Mouse (Mus musculus) thymus, adult 2 months (tissue): ENCODE measurements at regions not wholly inside any gene's neighbourhood (a gene's known extent, or its start where the extent isn't known, plus 50 kb on each side); places are given as distances from the start of the nearest gene placed in this dataset.

ENCODE experiments used
- DNase-seq: peaks from one replicate; pipeline ENCODE4 v3.0.0; 2021
- H3K27ac ChIP-seq: fragments of 200-500 bp; 2 replicates; pipeline ENCODE4 v1.5.1; 2012; ENCODE audit warnings: low read length, control low read depth; ENCODE audit not compliant: control insufficient read depth, insufficient read depth
- H3K27me3 ChIP-seq: fragments of 200-500 bp; 2 replicates; pipeline ENCODE4 v1.6.1; 2012; ENCODE audit warnings: mild to moderate bottlenecking, low read length, moderate library complexity, mixed read lengths; ENCODE audit not compliant: control insufficient read depth, insufficient read depth
- H3K36me3 ChIP-seq: fragments of 200-500 bp; 2 replicates; pipeline ENCODE4 v1.6.1; 2012; ENCODE audit warnings: mild to moderate bottlenecking, low read length, moderate library complexity; ENCODE audit not compliant: control insufficient read depth, insufficient read depth
- H3K4me1 ChIP-seq: fragments of 200-500 bp; replicated peaks from 2 replicates; pipeline ENCODE4 v1.6.1; 2012; ENCODE audit warnings: low read length; ENCODE audit not compliant: control insufficient read depth, insufficient read depth
- H3K4me3 ChIP-seq: fragments of 200-500 bp; 2 replicates; pipeline ENCODE4 v1.5.1; 2012; ENCODE audit warnings: mild to moderate bottlenecking, low read length, control low read depth, moderate library complexity; ENCODE audit not compliant: control insufficient read depth, insufficient read depth
- CTCF ChIP-seq: fragments of 200-500 bp; IDR thresholded peaks from 2 replicates; pipeline ENCODE4 v1.5.1; 2012; ENCODE audit warnings: mild to moderate bottlenecking, control low read depth, low read length, moderate library complexity, borderline replicate concordance; ENCODE audit not compliant: control insufficient read depth, poor library complexity, insufficient read depth; ENCODE audit errors: extremely low read depth
- POLR2A ChIP-seq: fragments of 200-500 bp; IDR thresholded peaks from 2 replicates; pipeline ENCODE4 v1.6.1; 2012; ENCODE audit warnings: mild to moderate bottlenecking, low read length, control low read depth, moderate library complexity; ENCODE audit not compliant: control insufficient read depth, poor library complexity, insufficient read depth; ENCODE audit errors: extremely low read depth
- WGBS: fragments of 180-500 bp; shearing (Covaris S2); methylation state at CpG from one replicate; pipeline ENCODE4 v1.1.7; 2018; 5-methylcytosine and 5-hydroxymethylcytosine counted together

- 91% methylated on average over 11 of the region's 11 CpGs for WGBS
- H3K27me3 ChIP-seq = no peaks in the 10 kb centered on the region
- H3K27ac ChIP-seq = no peak overlapping the region
- no peaks in the 10 kb centered on the region for H3K4me1 ChIP-seq
- TF ChIP-seq POLR2A (no peak), CTCF (no peak)
- DNase-seq = no peak
- H3K36me3 ChIP-seq = no peaks in the 10 kb centered on the region
- no peak overlapping the region for H3K4me3 ChIP-seq
Observed at GRCm38 (mm10) chr15:88032751-88033150, 488.7 kb downstream of the Fam19a5 start.

DNA sequence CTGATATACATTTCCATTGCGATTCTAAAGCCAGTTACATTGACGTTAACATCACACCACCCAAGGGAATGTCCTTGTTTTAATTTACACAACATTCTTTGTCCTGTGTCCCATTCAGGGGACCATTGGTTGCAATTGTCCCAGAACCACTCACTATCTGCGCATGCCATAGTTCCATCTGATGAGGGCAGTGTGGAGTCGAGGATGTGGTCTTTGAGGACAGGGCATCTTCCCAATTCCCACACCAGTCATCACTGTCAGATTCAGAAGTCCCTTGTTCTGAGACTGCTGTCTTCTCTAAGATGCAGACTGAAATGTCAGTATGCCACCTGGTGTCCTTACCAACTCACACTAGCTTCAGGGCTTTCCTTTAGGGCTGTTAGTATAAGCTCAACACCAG lies 489.6 kb downstream of the Fam19a5 start:
- WGBS = 78% methylated on average over 4 of the region's 4 CpGs
- no peaks in the 10 kb centered on the region for H3K36me3 ChIP-seq
- H3K27me3 ChIP-seq = no peaks in the 10 kb centered on the region
- DNase-seq = no peak
- no peak overlapping the region for H3K4me3 ChIP-seq
- H3K27ac ChIP-seq = no peak overlapping the region
- TF ChIP-seq POLR2A = no peak
- TF ChIP-seq CTCF = no peak
- no peaks in the 10 kb centered on the region for H3K4me1 ChIP-seq

GRCm38 (mm10) chr15:88035486-88035885 lies 491.4 kb downstream of the Fam19a5 start:
- TF ChIP-seq POLR2A = no peak
- H3K36me3 ChIP-seq = no peaks in the 10 kb centered on the region
- no peaks in the 10 kb centered on the region for H3K4me1 ChIP-seq
- H3K27ac ChIP-seq = no peak overlapping the region
- H3K27me3 ChIP-seq = no peaks in the 10 kb centered on the region
- 46% methylated on average over 8 of the region's 8 CpGs for WGBS
- DNase-seq = no peak
- H3K4me3 ChIP-seq = no peak overlapping the region

- WGBS = 84% methylated on average over 22 of the region's 22 CpGs
- Histone ChIP-seq H3K27ac (no peak overlapping the region), H3K27me3 (no peaks in the 10 kb centered on the region), H3K4me1 (no peaks in the 10 kb centered on the region), H3K36me3 (no peaks in the 10 kb centered on the region), H3K4me3 (no peak overlapping the region)
- DNase-seq = no peak
- TF ChIP-seq POLR2A (no peak), CTCF (no peak)
Observed at GRCm38 (mm10) chr15:88036146-88037000, 492.3 kb downstream of the Fam19a5 start.

GRCm38 (mm10) chr15:88037606-88038005 lies 493.5 kb downstream of the Fam19a5 start:
- Histone ChIP-seq H3K4me3 (no peak overlapping the region), H3K27ac (no peak overlapping the region), H3K36me3 (no peaks in the 10 kb centered on the region), H3K27me3 (no peaks in the 10 kb centered on the region), H3K4me1 (no peaks in the 10 kb centered on the region)
- DNase-seq = no peak
- WGBS = 92% methylated on average over 4 of the region's 4 CpGs
- no peak for TF ChIP-seq POLR2A
- no peak for TF ChIP-seq CTCF

GRCm38 (mm10) chr15:88042821-88043220 lies 498.7 kb downstream of the Fam19a5 start:
- no peaks in the 10 kb centered on the region for H3K4me1 ChIP-seq
- 83% methylated on average over 2 of the region's 2 CpGs for WGBS
- H3K36me3 ChIP-seq = no peaks in the 10 kb centered on the region
- no peak for TF ChIP-seq POLR2A
- no peak for TF ChIP-seq CTCF
- no peak overlapping the region for H3K4me3 ChIP-seq
- H3K27me3 ChIP-seq = no peaks in the 10 kb centered on the region
- H3K27ac ChIP-seq = no peak overlapping the region
- DNase-seq = no peak
